Mouse (Mus musculus) heart, postnatal 0 days (tissue): Measurements from ENCODE around the gene Trmt44. TPM values are rescaled to one million over a fixed set of nuclear protein-coding genes. Genes with fewer than 3 reads are reported as not detected.
A peak's percentile ranks its signal among the peaks of the same experiment; 100 is the strongest.

Experiments
- ATAC-seq: fragments of 200-750 bp; cut with Nextera tagmentation; 2 replicates; pipeline ENCODE4 v1.8.0; 2017; ENCODE audit warnings: low read depth, moderate number of reproducible peaks, moderate library complexity; ENCODE audit not compliant: insufficient read depth
- DNase-seq: peaks from one replicate; pipeline ENCODE4 v3.0.0-alpha.2; 2016; ENCODE audit warnings: low spot score
- H3K27ac ChIP-seq: fragments of 300-500 bp; sonication (generic); 2 replicates; pipeline ENCODE4 v1.5.1; 2014; ENCODE audit warnings: low read depth, mild to moderate bottlenecking
- H3K27me3 ChIP-seq: fragments of 300-500 bp; sonication (generic); 2 replicates; pipeline ENCODE4 v1.6.1; 2014; ENCODE audit warnings: low read length, mixed read lengths; ENCODE audit not compliant: control insufficient read depth, insufficient read depth
- H3K36me3 ChIP-seq: fragments of 300-500 bp; sonication (generic); replicated peaks from 2 replicates; pipeline ENCODE4 v1.6.1; 2014; ENCODE audit warnings: low read length, mixed read lengths; ENCODE audit not compliant: control insufficient read depth, insufficient read depth
- H3K4me1 ChIP-seq: fragments of 300-500 bp; sonication (generic); 2 replicates; pipeline ENCODE4 v1.6.1; 2014; ENCODE audit warnings: antibody characterized with exemption; ENCODE audit not compliant: control insufficient read depth, insufficient read depth
- H3K4me2 ChIP-seq: fragments of 300-500 bp; sonication (generic); 2 replicates; pipeline ENCODE4 v1.6.1; 2014; ENCODE audit warnings: low read depth, mild to moderate bottlenecking, low read length, moderate library complexity
- H3K4me3 ChIP-seq: fragments of 300-500 bp; sonication (generic); 2 replicates; pipeline ENCODE4 v1.5.1; 2014; ENCODE audit warnings: low read depth, low read length
- H3K9ac ChIP-seq: fragments of 300-500 bp; sonication (generic); replicated peaks from 2 replicates; pipeline ENCODE4 v1.6.1; 2014; ENCODE audit warnings: low read depth, low read length, mixed read lengths
- H3K9me3 ChIP-seq: fragments of 300-500 bp; sonication (generic); replicated peaks from 2 replicates; pipeline ENCODE4 v1.6.1; 2016; ENCODE audit warnings: low read length; ENCODE audit not compliant: control insufficient read depth
- CTCF ChIP-seq: IDR thresholded peaks from 2 replicates; pipeline ENCODE4 v1.5.1; 2016; ENCODE audit warnings: antibody characterized with exemption, control low read depth, low read depth
- EP300 ChIP-seq: IDR thresholded peaks from 2 replicates; pipeline ENCODE4 v1.6.1; 2016; ENCODE audit warnings: antibody characterized with exemption, low read depth
- WGBS: fragments of 180-500 bp; shearing (Covaris S2); extraction: QIAGEN DNeasy Blood & Tissue Kit; methylation state at CpG from one replicate; pipeline ENCODE4 v1.1.7; 2014; 5-methylcytosine and 5-hydroxymethylcytosine counted together
- polyA plus RNA-seq: library from polyadenylated mRNA; unstranded; fragments of >200 nt; fragmentation: Nextera tagmentation; extraction: Ambion mirVana; gene quantifications from 2 replicates; pipeline ENCODE4 v1.2.1, GENCODE M21; 2015
- total RNA-seq: library from RNA; depleted of rRNA; stranded (reverse); fragments of >200 nt; gene quantifications from 2 replicates; pipeline ENCODE4 v1.2.3, GENCODE M21; 2014; ENCODE audit warnings: low replicate concordance

Trmt44 gene
- total and polyA plus RNA-seq, 2 experiments from 2014 or later: 2.6 to 7.3 TPM

- DNase-seq (no peak), ATAC-seq (no peak)
- Histone ChIP-seq H3K36me3 (peaks cover 18% of the 10 kb centered on the region), H3K27me3 (no peaks in the 10 kb centered on the region), H3K9me3 (no peaks in the 10 kb centered on the region), H3K27ac (no peak overlapping the region), H3K4me3 (no peak overlapping the region), H3K9ac (no peak overlapping the region), H3K4me1 (peaks cover 10% of the 10 kb centered on the region; the same call in 1 of the 2 replicates), H3K4me2 (no peak overlapping the region)
- WGBS: 90% methylated on average over 11 of the region's 11 CpGs
- TF ChIP-seq CTCF (no peak), EP300 (no peak)
These were observed 37.0 kb upstream of the Trmt44 start for GRCm38 (mm10) chr5:35611900-35612299.

- no peak overlapping the region for H3K4me2 ChIP-seq
- 62% methylated on average over 9 of the region's 9 CpGs for WGBS
- peaks cover 10% of the 10 kb centered on the region; the same call in 1 of the 2 replicates for H3K4me1 ChIP-seq
- no peak overlapping the region for H3K9ac ChIP-seq
- peak; percentile 31 for ATAC-seq
- TF ChIP-seq CTCF (no peak), EP300 (no peak)
- no peaks in the 10 kb centered on the region for H3K9me3 ChIP-seq
- no peak overlapping the region for H3K27ac ChIP-seq
- no peak overlapping the region for H3K4me3 ChIP-seq
- DNase-seq: no peak
- H3K36me3 ChIP-seq: peaks cover 18% of the 10 kb centered on the region
- no peaks in the 10 kb centered on the region for H3K27me3 ChIP-seq
These were observed 36.3 kb upstream of the Trmt44 start for GRCm38 (mm10) chr5:35611170-35611569.

GRCm38 (mm10) chr5:35610381-35610780 is 35.5 kb upstream of the Trmt44 start:
- H3K4me2 ChIP-seq: no peak overlapping the region
- no peak for TF ChIP-seq EP300
- no peak for TF ChIP-seq CTCF
- no peaks in the 10 kb centered on the region for H3K27me3 ChIP-seq
- peaks cover 10% of the 10 kb centered on the region; the same call in 1 of the 2 replicates for H3K4me1 ChIP-seq
- no peak overlapping the region for H3K4me3 ChIP-seq
- no peaks in the 10 kb centered on the region for H3K9me3 ChIP-seq
- no peak for DNase-seq
- WGBS: 79% methylated on average over 7 of the region's 7 CpGs
- H3K9ac ChIP-seq: no peak overlapping the region
- H3K36me3 ChIP-seq: peaks cover 18% of the 10 kb centered on the region
- no peak for ATAC-seq
- H3K27ac ChIP-seq: no peak overlapping the region

GRCm38 (mm10) chr5:35609971-35610370 is 35.1 kb upstream of the Trmt44 start:
- Histone ChIP-seq H3K4me1 (peaks cover 10% of the 10 kb centered on the region; the same call in 1 of the 2 replicates), H3K27ac (no peak overlapping the region), H3K27me3 (no peaks in the 10 kb centered on the region), H3K9me3 (no peaks in the 10 kb centered on the region), H3K36me3 (peaks cover 18% of the 10 kb centered on the region), H3K9ac (no peak overlapping the region), H3K4me3 (no peak overlapping the region), H3K4me2 (no peak overlapping the region)
- ATAC-seq: no peak
- DNase-seq: no peak
- 76% methylated on average over 2 of the region's 2 CpGs for WGBS
- no peak for TF ChIP-seq EP300
- no peak for TF ChIP-seq CTCF

GRCm38 (mm10) chr5:35609381-35609780 is 34.5 kb upstream of the Trmt44 start:
- WGBS: 53% methylated on average over 12 of the region's 12 CpGs
- H3K4me3 ChIP-seq: no peak overlapping the region
- peaks cover 10% of the 10 kb centered on the region; the same call in 1 of the 2 replicates for H3K4me1 ChIP-seq
- H3K36me3 ChIP-seq: peaks cover 18% of the 10 kb centered on the region
- TF ChIP-seq CTCF (no peak), EP300 (no peak)
- no peak overlapping the region for H3K4me2 ChIP-seq
- no peaks in the 10 kb centered on the region for H3K27me3 ChIP-seq
- H3K9me3 ChIP-seq: no peaks in the 10 kb centered on the region
- H3K9ac ChIP-seq: no peak overlapping the region
- no peak overlapping the region for H3K27ac ChIP-seq
- ATAC-seq: 0 out of 2 replicates have a peak, but pooled peaks have one; percentile 15
- DNase-seq: peak; percentile 41

- Histone ChIP-seq H3K9ac (no peak overlapping the region), H3K4me2 (no peak overlapping the region), H3K27ac (no peak overlapping the region), H3K4me3 (no peak overlapping the region), H3K9me3 (no peaks in the 10 kb centered on the region), H3K27me3 (no peaks in the 10 kb centered on the region), H3K36me3 (peaks cover 18% of the 10 kb centered on the region), H3K4me1 (peaks cover 10% of the 10 kb centered on the region; the same call in 1 of the 2 replicates)
- WGBS: 73% methylated on average over 5 of the region's 5 CpGs
- DNase-seq (no peak), ATAC-seq (no peak)
- no peak for TF ChIP-seq EP300
- TF ChIP-seq CTCF: no peak
These were observed 33.7 kb upstream of the Trmt44 start for GRCm38 (mm10) chr5:35608559-35608958.
